Mouse (Mus musculus): ENCODE results near the gene Peg3. TPM values are rescaled to one million over a fixed set of nuclear protein-coding genes. Genes with fewer than 3 reads are reported as not detected.

Gene Peg3
- total RNA-seq, 2 experiments from 2014 or later = 5.3 to 8.0 TPM

- TF ChIP-seq CTCF (IDR thresholded peaks at IDR 0.05) = no peak
- no peak overlapping the region for H3K4me3 ChIP-seq
- intact Hi-C loops (cut with DNase I) = no loop called here
- H3K27ac ChIP-seq = peak overlapping the region; percentile 10; the same call in 1 of the 2 replicates
- no peak for DNase-seq
Observed at GRCm38 (mm10) chr7:6744281-6744904, 14.2 kb upstream of the Peg3 start.

GRCm38 (mm10) chr7:6736060-6736459 is 5.8 kb upstream of the Peg3 start:
- no peak for DNase-seq
- H3K4me3 ChIP-seq = no peak overlapping the region
- no peak for TF ChIP-seq CTCF (IDR thresholded peaks at IDR 0.05)
- intact Hi-C loops (cut with DNase I) = no loop called here
- no peak overlapping the region for H3K27ac ChIP-seq

- DNase-seq = no peak
- H3K27ac ChIP-seq = no peak overlapping the region
- TF ChIP-seq CTCF (IDR thresholded peaks at IDR 0.05) = no peak
- H3K4me3 ChIP-seq = no peak overlapping the region
- intact Hi-C loops (cut with DNase I) = loop anchor here (2.0 to 5.0 kb wide), 2 partner anchors 95 to 187 kb away; no protein-coding TSS in a partner anchor
Observed at GRCm38 (mm10) chr7:6731930-6732329, 1.7 kb upstream of the Peg3 start.

- no peak overlapping the region for H3K27ac ChIP-seq
- intact Hi-C loops (cut with DNase I) = loop anchor here (2.0 to 5.0 kb wide), 2 partner anchors 96 to 187 kb away; no protein-coding TSS in a partner anchor
- no peak overlapping the region for H3K4me3 ChIP-seq
- DNase-seq = no peak
- TF ChIP-seq CTCF (IDR thresholded peaks at IDR 0.05) = no peak
Observed at GRCm38 (mm10) chr7:6731373-6731772, 1.1 kb upstream of the Peg3 start.

- Histone ChIP-seq H3K4me3 (peak overlapping the region; percentile 81), H3K27ac (peak overlapping the region; percentile 24; the same call in 1 of the 2 replicates)
- intact Hi-C loops (cut with DNase I) = loop anchor here (2.0 to 5.0 kb wide), 2 partner anchors 96 to 188 kb away; no protein-coding TSS in a partner anchor
Observed at GRCm38 (mm10) chr7:6730801-6731200, 570 bp upstream of the Peg3 start.

GRCm38 (mm10) chr7:6729061-6729817 is 992 bp downstream of the Peg3 start:
- intact Hi-C loops (cut with DNase I) = loop anchor here (5.0 kb wide), 1 partner anchor 367 kb away; the partner anchor contains the start of gene Zfp78
- DNase-seq = peak; percentile 98
- TF ChIP-seq CTCF (IDR thresholded peaks at IDR 0.05) = peak; percentile 56
- Histone ChIP-seq H3K27ac (peak overlapping the region; percentile 95), H3K4me3 (peak overlapping the region; percentile 81)

More at GRCm38 (mm10) chr7:6730801-6731200, 570 bp upstream of the Peg3 start:
- TF ChIP-seq CTCF (IDR thresholded peaks at IDR 0.05) = no peak
- DNase-seq = no peak

- H3K27ac ChIP-seq = peak overlapping the region; percentile 95
- intact Hi-C loops (cut with DNase I) = loop anchor here (5.0 kb wide), 1 partner anchor 366 kb away; the partner anchor contains the start of gene Zfp78
- H3K4me3 ChIP-seq = peak overlapping the region; percentile 81
- DNase-seq = peak; percentile 94
- no peak for TF ChIP-seq CTCF (IDR thresholded peaks at IDR 0.05)
Observed at GRCm38 (mm10) chr7:6728263-6728931, 1.8 kb downstream of the Peg3 start.

GRCm38 (mm10) chr7:6727351-6728121 is 2.7 kb downstream of the Peg3 start:
- intact Hi-C loops (cut with DNase I) = loop anchor here (5.0 kb wide), 1 partner anchor 365 kb away; the partner anchor contains the start of gene Zfp78

GRCm38 (mm10) chr7:6709396-6709795 is 20.8 kb downstream of the Peg3 start:
- Histone ChIP-seq H3K4me3 (no peak overlapping the region), H3K27ac (no peak overlapping the region)
- TF ChIP-seq CTCF (IDR thresholded peaks at IDR 0.05) = no peak
- DNase-seq = no peak
- intact Hi-C loops (cut with DNase I) = no loop called here

More at GRCm38 (mm10) chr7:6727351-6728121, 2.7 kb downstream of the Peg3 start:
- DNase-seq = peak; percentile 91
- Histone ChIP-seq H3K4me3 (peak overlapping the region; percentile 81), H3K27ac (peak overlapping the region; percentile 95)
- TF ChIP-seq CTCF (IDR thresholded peaks at IDR 0.05) = peak; percentile 62

GRCm38 (mm10) chr7:6708451-6709180 is 21.6 kb downstream of the Peg3 start:
- no peak for DNase-seq
- intact Hi-C loops (cut with DNase I) = no loop called here
- Histone ChIP-seq H3K27ac (no peak overlapping the region), H3K4me3 (no peak overlapping the region)
- no peak for TF ChIP-seq CTCF (IDR thresholded peaks at IDR 0.05)

- intact Hi-C loops (cut with DNase I) = no loop called here
- no peak for TF ChIP-seq CTCF (IDR thresholded peaks at IDR 0.05)
- no peak overlapping the region for H3K27ac ChIP-seq
- DNase-seq = no peak
- no peak overlapping the region for H3K4me3 ChIP-seq
Observed at GRCm38 (mm10) chr7:6707416-6708015, 22.7 kb downstream of the Peg3 start.

Data from gastrocnemius, adult 2 months (tissue).